Mouse (Mus musculus) heart, postnatal 14 days (tissue): Measurements from ENCODE around the gene Rpl23. TPM values are rescaled to one million over a fixed set of nuclear protein-coding genes. Genes with fewer than 3 reads are reported as not detected.
"Not testable (repeated sequence)": the region's sequence is repeated elsewhere in the genome, so short reads cannot be mapped to it uniquely, and the experiment has no call there.

Source experiments
- DNase-seq, 2 experiments: peaks; one replicate each; pipeline ENCODE4 v3.0.0; 2021 to 2022
- intact Hi-C: fragments of 180-260 bp; cut with DNase I; formaldehyde crosslinking; loops from one replicate; pipeline ENCODE4 v1.15.1; 2025
- microRNA-seq, 2 experiments: library from miRNA; unstranded; fragments of <30 nt; microRNA quantifications; one replicate each; pipeline ENCODE4 v1.2.0; 2021 to 2022
- total RNA-seq, 2 experiments: library from RNA; stranded (reverse); gene quantifications; 2 replicates each; pipeline ENCODE4 v1.2.3; 2021

Gene Rpl23
- total RNA-seq, 2 experiments from 2014 or later = 503 to 533 TPM

GRCm38 (mm10) chr11:97738703-97739102, 43.5 kb downstream of the Rpl23 start:
- intact Hi-C loops = no loop called here
- DNase-seq = no peak

- DNase-seq = no peak
- intact Hi-C loops = no loop called here
These were observed 44.6 kb downstream of the Rpl23 start for GRCm38 (mm10) chr11:97737600-97737999.

- no peak for DNase-seq
- intact Hi-C loops = no loop called here
These were observed 45.6 kb downstream of the Rpl23 start for GRCm38 (mm10) chr11:97736645-97737044.

- intact Hi-C loops, DNase-seq: not testable (repeated sequence)
These were observed 47.4 kb downstream of the Rpl23 start for GRCm38 (mm10) chr11:97734810-97735209.

- intact Hi-C loops = no loop called here
- no peak for DNase-seq
These were observed 48.5 kb downstream of the Rpl23 start for GRCm38 (mm10) chr11:97733689-97734088.

GRCm38 (mm10) chr11:97728730-97729129, 53.5 kb downstream of the Rpl23 start:
- no peak for DNase-seq
- intact Hi-C loops = no loop called here

- no peak for DNase-seq
- intact Hi-C loops = no loop called here
These were observed 53.9 kb downstream of the Rpl23 start for GRCm38 (mm10) chr11:97728311-97728710.

Small RNAs within 50 kb of the gene (microRNA-seq; reads per million reads assigned to microRNA genes)
- 0 to 0.27 reads per million in 2 experiments for gene Mir8102

Other genes starting within 250 kb of the Rpl23 start
- under 1 TPM; 0.29 to 0.34 TPM for gene Srcin1, start 206.3 kb downstream of the Rpl23 start, total RNA-seq
- gene Epop, start 152.7 kb downstream of the Rpl23 start, total RNA-seq = 1 to 10 TPM in 1 of 2 experiments, under 1 TPM in 1; 0.93 to 1.2 TPM
- gene Mllt6, start 119.0 kb downstream of the Rpl23 start, total RNA-seq = 10 to 100 TPM; 58.1 to 61.7 TPM
- 100 to 1,000 TPM; 146 to 147 TPM for gene Cisd3, start 96.6 kb downstream of the Rpl23 start, total RNA-seq
- 10 to 100 TPM; 11.1 to 12.9 TPM for gene Pcgf2, start 81.9 kb downstream of the Rpl23 start, total RNA-seq
- 100 to 1,000 TPM; 161 to 169 TPM for gene Psmb3, start 79.0 kb downstream of the Rpl23 start, total RNA-seq
- gene Pip4k2b, start 37.7 kb downstream of the Rpl23 start, total RNA-seq = 10 to 100 TPM; 20.7 to 22.6 TPM
- 10 to 100 TPM in 1 of 2 experiments, 1 to 10 TPM in 1; 8.9 to 10.6 TPM for gene Cwc25, start 15.9 kb downstream of the Rpl23 start, total RNA-seq
- under 1 TPM in 1 of 2 experiments, not detected in 1; 0.65 TPM for gene 1700001P01Rik, start 6.5 kb downstream of the Rpl23 start, total RNA-seq
- 10 to 100 TPM; 47.8 to 49.6 TPM for gene Lasp1, start 16.6 kb upstream of the Rpl23 start, total RNA-seq
- 1 to 10 TPM in 1 of 2 experiments, under 1 TPM in 1; 0.95 to 1.1 TPM for gene B230217C12Rik, start 58.3 kb upstream of the Rpl23 start, total RNA-seq
- gene Fbxo47, start 101.7 kb upstream of the Rpl23 start, total RNA-seq = under 1 TPM; 0.17 to 0.37 TPM
- 1 to 10 TPM; 7.3 TPM for gene Plxdc1, start 204.0 kb upstream of the Rpl23 start, total RNA-seq
- gene Arl5c, start 213.7 kb upstream of the Rpl23 start, total RNA-seq = 1 to 10 TPM; 1.6 to 6.2 TPM
- 1 to 10 TPM; 5.5 to 6.9 TPM for gene Cacnb1, start 240.6 kb upstream of the Rpl23 start, total RNA-seq
- 100 to 1,000 TPM; 538 to 580 TPM for gene Rpl19, start 244.3 kb upstream of the Rpl23 start, total RNA-seq